Mouse (Mus musculus): ENCODE data around the gene Fam114a2. TPM values are rescaled to one million over a fixed set of nuclear protein-coding genes. Genes with fewer than 3 reads are reported as not detected.

The Fam114a2 gene
- total RNA-seq (2023): 47.4 TPM

DNA sequence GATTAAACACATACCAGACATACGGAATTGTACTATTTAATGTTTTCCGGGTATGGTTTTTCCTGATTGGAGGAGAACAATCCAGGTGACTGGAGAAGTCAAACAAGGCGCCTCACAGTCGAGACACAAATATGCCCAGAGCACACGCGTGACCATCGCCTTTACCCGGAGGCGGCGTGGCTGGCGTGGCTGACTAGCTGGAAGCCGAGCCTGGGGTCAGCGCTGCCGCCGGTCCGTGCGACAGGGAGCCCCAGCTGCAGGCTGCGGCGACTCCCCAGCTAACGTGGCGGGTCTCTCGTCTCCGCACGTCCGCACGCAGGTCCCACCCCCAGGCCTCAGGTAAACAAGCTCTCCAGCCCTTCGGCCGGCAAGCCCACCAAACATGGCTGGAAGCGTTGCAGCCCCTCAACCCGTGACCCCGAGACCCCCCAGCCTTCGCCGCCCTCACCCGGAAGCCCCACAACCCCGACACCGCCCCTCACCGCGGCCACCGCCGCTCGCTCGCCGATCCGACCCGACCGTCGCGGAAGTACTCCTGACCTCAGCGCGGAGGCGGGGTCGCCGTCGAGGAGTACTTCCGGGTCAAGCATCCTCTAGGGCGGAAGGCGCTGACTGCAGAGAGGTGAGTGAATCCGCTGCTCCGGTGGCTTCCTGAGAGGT is at the start of gene Fam114a2, which contains the start of gene Mfap3:
Gene Fam114a2 (minus strand): TSS at position 527 of the 660 bp plus-strand sequence.
Gene Mfap3 (plus strand): TSS at position 574 of the 660 bp plus-strand sequence.

Other genes with a start within 250 kb of the Fam114a2 start
- 30.0 TPM for gene Mfap3, start within 50 bp of the Fam114a2 start, total RNA-seq (2023)
- 51.1 TPM for gene Galnt10, start 126.8 kb upstream of the Fam114a2 start, total RNA-seq (2023)

All from CD8-positive naive resting alpha-beta T cell, adult 57 days (primary cell).